Mouse (Mus musculus): ENCODE data around the gene Zcchc14. TPM values are rescaled to one million over a fixed set of nuclear protein-coding genes. Genes with fewer than 3 reads are reported as not detected.
"Not testable (repeated sequence)": the region's sequence is repeated elsewhere in the genome, so short reads cannot be mapped to it uniquely, and the experiment has no call there.

Zcchc14 gene
- 10 to 100 TPM; 41.0 to 42.9 TPM for total RNA-seq (2021)

GRCm38 (mm10) chr8:121652774-121653323 lies at the start of gene Zcchc14:
Gene Zcchc14, minus strand, starts transcription at chr8:121652901.
- peak; percentile 98 for DNase-seq

- DNase-seq: no peak
Measured at GRCm38 (mm10) chr8:121699936-121700335, 47.2 kb upstream of the Zcchc14 start.

GRCm38 (mm10) chr8:121698615-121699101 lies 46.0 kb upstream of the Zcchc14 start:
- no peak for DNase-seq

GRCm38 (mm10) chr8:121697735-121698614 lies 45.3 kb upstream of the Zcchc14 start:
- no peak for DNase-seq

- DNase-seq: peak; percentile 70
Measured at GRCm38 (mm10) chr8:121695585-121696184, 43.0 kb upstream of the Zcchc14 start.

GRCm38 (mm10) chr8:121694453-121694852 lies 41.8 kb upstream of the Zcchc14 start:
- peak; percentile 65 for DNase-seq

- DNase-seq: no peak
Measured at GRCm38 (mm10) chr8:121688496-121688895, 35.8 kb upstream of the Zcchc14 start.

GRCm38 (mm10) chr8:121687455-121688161 lies 34.9 kb upstream of the Zcchc14 start:
- DNase-seq: no peak

- peak; percentile 74 for DNase-seq
Measured at GRCm38 (mm10) chr8:121685419-121685818, 32.7 kb upstream of the Zcchc14 start.

- no peak for DNase-seq
Measured at GRCm38 (mm10) chr8:121683083-121683832, 30.6 kb upstream of the Zcchc14 start.

- DNase-seq: peak; percentile 25
Measured at GRCm38 (mm10) chr8:121681457-121681856, 28.8 kb upstream of the Zcchc14 start.

- DNase-seq: no peak
Measured at GRCm38 (mm10) chr8:121680896-121681295, 28.2 kb upstream of the Zcchc14 start.

GRCm38 (mm10) chr8:121678696-121679095 lies 26.0 kb upstream of the Zcchc14 start:
- no peak for DNase-seq

- peak; percentile 34 for DNase-seq
Measured at GRCm38 (mm10) chr8:121675701-121676100, 23.0 kb upstream of the Zcchc14 start.

GRCm38 (mm10) chr8:121675161-121675560 lies 22.5 kb upstream of the Zcchc14 start:
- DNase-seq: no peak

- no peak for DNase-seq
Measured at GRCm38 (mm10) chr8:121674524-121674923, 21.8 kb upstream of the Zcchc14 start.

- DNase-seq: no peak
Measured at GRCm38 (mm10) chr8:121673917-121674316, 21.2 kb upstream of the Zcchc14 start.

- DNase-seq: no peak
Measured at GRCm38 (mm10) chr8:121673153-121673552, 20.5 kb upstream of the Zcchc14 start.

- DNase-seq: peak; percentile 38
Measured at GRCm38 (mm10) chr8:121669208-121669607, 16.5 kb upstream of the Zcchc14 start.

- DNase-seq: peak; percentile 33
Measured at GRCm38 (mm10) chr8:121668553-121668952, 15.9 kb upstream of the Zcchc14 start.

- DNase-seq: not testable (repeated sequence)
Measured at GRCm38 (mm10) chr8:121667936-121668500, 15.3 kb upstream of the Zcchc14 start.
